Mouse (Mus musculus) 3134 (cell line): ENCODE results near the gene Gprin1.
"Not testable (repeated sequence)": the region's sequence is repeated elsewhere in the genome, so short reads cannot be mapped to it uniquely, and the experiment has no call there.

Experiments used
- DNase-seq: peaks from one replicate; pipeline ENCODE4 v3.0.0-alpha.2; 2011; ENCODE audit warnings: low spot score; ENCODE audit not compliant: insufficient read length; ENCODE audit errors: extremely low read depth

Gprin1 gene

DNA sequence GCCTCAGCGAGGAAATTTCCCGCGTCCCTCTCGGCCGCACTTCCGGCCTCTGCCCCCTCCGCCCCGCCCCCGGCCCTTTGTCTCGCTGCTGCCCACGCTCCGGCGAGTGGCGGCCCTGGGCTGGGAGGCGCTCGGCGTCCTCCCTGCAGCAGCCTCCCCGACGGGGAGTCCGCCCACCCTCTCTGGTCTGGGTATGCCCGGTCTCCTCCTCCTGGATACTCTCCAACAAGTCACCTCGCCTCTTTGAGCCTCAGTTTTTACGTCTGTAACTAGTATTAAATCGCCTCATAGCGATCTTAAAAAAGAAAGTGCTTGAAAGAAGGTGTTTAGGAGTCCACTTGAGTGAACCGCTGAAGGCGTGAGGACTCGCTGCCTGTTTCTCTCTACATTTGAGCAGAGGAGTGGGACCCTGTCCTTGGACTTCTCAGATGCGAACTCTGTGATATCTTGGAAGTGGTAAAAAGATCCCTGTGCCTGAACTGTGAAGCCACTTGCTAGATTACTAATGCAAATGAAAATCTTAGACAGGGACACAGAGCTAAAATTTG, at the start of gene Gprin1:
Gene Gprin1, minus strand, starts transcription at position 11 of the 548 bp plus-strand sequence.
- no peak for DNase-seq

DNA sequence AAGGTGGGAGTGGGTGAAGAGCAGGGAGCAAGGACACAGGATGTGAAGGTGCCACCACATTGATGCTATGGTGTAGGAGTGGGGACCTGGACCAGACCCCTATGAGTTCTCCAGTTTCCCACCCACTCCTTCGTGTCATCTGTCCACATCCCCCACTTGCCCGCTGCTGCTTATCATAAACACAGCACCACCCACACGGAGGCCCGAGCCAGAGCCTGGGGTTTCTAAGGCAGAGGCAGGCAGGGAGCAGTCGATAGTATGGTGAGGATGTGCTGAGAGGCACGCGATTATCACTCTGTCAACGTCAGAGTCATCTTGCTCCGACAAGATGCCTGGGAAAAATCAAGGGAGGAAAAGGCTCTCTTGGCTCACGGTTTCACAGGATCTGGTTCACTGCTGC, 49.1 kb upstream of the Gprin1 start:
- DNase-seq, result no peak

DNA sequence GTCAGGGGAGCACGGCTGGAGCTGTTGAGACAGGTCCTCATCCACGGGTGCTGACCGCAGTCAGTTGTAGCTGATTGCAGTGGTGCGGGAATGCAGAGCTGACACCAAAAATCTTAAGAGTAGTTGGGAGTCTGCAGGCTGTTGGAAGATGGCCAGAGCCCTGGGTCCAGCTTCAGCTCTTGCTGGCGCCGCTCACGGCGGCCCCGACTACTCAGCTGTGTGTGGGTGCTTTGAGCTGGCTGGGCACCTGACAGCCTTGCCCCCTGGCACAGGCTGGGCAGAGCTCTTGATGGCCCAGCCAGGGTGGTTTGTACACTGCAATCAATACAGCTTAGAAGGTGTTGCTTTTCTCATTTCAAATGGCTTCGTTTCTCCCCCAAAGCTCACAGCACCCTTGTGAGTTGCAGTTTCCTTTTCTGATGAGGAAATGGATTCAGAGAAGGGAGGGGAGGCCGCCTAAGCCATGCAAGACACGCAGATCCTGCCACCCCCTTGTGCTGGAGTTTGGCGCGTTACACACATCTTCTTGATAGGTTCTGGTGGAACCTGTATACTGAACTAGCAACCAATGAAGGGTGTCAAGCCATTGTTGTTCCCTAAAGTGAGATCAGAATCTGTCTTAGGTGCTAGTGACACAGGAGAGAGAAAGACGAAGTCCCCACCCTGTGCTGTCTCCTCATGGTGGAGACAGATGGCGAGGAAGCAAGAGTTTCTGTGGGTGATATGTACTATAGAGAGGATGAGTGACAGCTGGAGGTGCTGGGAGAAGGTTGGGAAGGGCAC, 48.4 kb upstream of the Gprin1 start:
- no peak for DNase-seq

DNA sequence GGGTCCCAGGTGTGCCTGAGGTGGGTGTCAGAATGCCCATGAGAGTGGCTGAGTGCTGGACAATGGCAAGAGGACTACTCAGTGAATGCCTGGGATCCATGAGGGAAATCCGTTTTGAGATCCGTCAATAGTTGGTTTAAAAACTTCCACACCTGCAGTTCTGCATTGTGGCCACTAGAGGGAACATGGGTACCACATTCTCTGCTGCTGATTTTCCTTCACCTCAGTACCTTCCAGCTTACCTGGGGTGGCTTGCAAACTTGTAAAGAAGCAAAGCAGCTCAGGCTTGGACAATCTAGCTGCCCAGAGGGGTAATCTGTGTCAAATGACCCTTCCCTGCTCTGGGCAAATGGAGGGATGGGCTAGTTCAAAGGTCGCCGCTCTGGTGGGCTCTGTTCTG, 47.7 kb upstream of the Gprin1 start:
- DNase-seq, result no peak

DNA sequence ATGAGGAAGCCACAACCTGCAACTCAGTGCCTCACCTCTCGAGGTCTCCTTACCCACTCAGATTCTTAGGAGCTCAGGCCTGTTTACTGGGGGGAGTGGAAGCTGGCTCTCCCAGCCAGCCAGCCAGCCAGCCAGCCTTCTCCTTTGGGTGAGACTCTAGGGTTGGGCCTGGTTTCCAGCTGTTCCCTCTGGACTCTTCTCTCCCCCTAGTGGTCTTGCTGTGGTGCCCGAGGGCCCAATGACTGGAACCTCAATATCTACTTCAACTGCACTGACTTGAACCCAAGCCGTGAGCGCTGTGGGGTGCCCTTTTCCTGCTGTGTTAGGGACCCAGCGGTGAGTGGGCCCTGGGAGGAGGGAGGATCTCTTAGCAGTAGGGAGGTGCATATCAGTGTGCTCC, 45.2 kb upstream of the Gprin1 start:
- no peak for DNase-seq

DNA sequence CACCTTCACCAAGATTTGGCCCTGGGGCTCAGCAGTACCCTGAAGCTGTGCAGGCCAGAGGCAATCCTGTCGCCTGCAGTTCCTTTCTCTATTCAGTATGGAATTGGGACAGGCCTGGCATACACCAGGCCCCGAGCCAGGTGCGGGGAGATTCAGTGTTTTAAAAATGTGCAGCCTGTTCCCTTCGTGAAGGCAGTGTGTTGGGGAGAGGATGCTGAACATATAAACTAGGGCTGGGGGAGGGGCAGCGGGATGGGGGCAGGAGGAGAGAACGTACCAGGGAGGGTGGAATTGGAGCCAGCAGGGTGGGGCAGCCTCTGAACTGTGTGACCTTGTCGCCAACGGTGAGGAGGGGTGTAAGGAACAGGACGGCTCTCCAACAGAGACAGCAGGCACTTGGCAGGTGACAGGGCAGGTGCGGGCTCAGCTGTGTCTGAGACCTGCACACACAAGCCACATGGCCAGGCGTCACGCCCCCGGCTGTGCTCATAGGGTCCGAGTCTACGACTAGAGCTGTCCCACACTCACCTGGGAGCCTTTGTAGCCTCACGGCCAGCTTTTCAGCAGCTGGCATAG, 44.4 kb upstream of the Gprin1 start:
- no peak for DNase-seq

DNA sequence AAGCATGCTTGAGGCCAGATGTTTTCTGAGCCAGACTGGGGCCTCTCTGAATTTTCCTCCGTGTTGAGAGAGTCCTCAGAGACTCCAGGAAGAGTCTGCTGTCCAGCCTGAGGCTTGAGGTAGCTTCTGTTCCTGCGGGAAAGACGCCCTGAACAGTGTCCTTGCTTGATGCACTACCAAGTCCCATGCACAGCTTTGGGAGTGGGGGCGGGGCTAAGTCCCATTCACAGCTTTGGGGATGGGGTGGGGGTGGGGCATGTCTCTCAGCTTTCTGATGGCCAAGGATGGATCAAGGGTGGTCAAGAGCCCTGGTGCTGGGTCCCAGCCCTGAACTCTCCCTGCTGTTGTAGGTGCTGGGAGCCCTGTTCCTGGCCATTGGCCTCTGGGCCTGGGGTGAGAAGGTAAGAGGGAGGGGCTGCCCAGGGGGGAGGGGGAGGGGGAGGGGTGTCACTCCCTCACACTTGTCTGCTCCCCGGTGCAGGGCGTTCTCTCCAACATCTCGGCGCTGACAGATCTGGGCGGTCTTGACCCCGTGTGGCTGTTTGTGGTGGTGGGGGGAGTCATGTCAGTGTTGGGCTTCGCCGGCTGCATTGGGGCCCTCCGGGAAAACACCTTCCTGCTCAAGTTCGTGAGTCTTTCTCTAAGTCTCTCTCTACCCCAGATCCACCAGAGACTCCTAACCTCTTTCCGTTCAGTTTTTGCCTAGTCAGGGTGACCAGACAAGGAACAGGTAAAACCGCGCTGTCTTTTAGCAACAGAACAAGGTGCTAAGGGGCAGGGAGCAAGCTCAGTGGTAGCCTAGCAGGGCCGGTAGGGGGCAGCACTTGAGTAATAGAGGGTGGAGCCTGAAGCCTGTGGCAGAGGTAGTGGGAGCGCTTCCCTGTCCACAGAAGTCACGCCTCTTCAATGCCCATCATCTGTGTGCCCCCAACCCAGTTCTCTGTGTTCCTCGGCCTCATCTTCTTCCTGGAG, 42.9 kb upstream of the Gprin1 start:
- DNase-seq, result no peak

DNA sequence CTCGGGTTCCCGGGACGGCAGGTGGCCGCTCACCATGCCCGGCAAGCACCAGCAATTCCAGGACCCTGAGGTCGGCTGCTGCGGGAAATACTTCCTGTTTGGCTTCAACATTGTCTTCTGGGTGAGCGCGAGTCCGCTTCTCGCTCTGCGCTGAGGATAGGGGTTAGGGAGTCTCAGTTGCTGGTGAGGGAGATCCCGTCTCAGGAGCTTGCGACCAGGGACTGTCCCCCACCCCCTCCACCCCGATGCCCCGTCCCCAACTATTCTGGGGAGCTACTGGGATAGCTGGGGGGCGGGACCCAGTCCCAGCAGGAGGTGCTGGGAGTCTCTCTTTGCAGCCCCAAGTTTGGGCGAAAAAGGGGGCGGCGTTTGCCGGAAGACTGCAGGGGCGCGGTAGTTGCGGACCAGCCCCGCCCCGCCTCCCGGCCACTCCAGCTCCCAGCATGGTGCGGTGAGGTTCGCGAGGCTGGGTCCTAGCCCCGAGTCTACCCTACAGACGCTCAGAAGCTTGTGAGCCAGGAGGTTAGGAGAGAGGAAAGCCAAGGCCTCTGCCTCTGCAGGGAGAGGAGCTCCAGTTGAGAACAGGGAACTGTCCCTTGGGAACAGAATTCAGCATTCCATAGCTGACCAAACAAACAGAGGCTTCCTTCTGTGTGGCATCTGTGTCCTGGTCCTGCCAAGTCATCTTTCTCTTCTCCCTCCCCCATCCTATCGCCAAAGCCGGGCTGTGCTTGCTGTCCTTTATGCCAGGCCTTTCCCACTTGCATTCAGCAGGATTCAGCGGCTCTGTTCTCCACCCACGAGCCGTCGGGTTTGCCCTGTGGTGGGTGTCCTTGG, 40.1 kb upstream of the Gprin1 start:
- peak; percentile 91 for DNase-seq

DNA sequence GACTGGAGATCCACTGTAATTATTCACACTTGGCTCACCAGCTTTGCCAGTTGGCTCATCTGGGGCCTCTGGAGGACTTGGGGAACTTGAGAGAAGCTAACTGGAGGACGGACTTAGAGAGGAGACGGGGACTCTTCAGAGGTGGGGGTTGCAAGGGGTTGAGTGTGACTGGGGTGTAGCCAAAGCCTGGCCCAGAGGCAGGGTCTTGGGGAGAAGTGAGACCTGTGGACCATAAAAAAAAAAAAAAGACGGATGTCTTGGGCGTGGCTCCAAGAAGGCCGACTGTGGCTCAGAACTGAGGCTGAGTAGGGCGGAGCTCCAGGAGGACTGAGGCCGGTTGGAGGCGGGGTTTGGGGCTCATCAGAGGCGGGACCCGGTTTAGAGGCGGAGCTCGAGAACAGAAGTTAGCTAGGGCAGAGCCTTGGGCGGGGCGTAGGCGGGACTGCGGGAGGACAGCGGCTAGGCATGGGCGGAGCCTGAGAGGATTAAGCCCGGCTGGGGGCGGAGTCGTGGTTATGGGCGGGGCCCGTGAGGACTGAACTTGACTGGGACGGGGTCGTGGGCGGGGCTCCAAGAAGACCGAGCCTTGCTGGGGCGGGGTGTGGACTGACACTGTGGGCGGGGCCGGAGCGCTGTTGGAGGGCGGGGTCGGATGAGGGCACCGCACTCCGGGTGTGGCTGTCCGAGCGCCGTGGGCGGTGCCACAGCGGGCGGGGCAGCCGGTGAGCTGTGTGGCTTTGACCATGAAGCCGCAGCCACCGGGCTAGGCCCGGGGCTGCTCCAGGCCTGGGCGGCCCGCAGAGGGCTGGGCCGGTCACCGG, 39.3 kb upstream of the Gprin1 start, which contains the start of gene Tspan17:
Gene Tspan17, plus strand, starts transcription at position 638 of the 821 bp plus-strand sequence.
- peak; percentile 100 for DNase-seq

DNA sequence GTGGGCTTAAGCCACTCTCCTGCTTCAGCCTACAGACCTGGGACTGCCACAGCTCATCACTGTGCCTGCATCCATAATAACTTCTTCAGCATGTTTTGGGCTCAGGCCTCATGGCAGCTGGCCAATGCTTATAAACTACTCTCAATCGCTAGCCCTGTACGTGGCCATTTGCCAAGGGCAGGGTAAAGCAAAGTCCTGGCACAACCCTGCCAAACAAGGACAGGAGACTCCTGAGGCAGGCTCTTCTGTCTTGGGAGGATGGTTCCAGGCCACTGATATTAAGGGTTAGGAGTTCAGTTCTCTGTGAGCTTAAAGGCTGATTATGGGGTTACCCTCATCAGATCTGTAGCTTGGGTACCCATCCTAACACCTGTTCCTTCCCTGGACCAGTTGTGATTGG, 37.9 kb upstream of the Gprin1 start:
- DNase-seq, result not testable (repeated sequence)

DNA sequence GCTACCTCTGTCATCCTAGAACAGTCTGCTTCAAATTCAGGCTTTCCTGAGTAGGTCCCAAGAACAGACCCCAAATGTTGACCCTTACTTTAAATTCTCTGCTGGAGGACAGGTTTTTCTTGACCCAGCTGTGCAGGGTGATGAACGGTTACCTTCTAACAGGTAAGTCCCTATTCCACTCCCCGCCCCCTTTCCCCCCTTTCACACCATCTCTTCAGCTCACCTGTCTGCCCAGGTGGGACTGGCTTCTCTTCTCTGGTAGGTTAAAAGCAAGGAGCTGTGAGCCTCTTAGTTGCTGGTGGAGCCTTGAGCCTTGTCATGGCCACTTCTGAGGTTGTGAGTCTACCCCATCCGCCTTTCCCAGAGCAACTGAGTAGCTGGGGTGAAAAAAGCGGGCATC, 34.0 kb upstream of the Gprin1 start, which contains the start of gene Eif4e1b:
Gene Eif4e1b, plus strand, starts transcription at position 301 of the 400 bp plus-strand sequence.
- no peak for DNase-seq

DNA sequence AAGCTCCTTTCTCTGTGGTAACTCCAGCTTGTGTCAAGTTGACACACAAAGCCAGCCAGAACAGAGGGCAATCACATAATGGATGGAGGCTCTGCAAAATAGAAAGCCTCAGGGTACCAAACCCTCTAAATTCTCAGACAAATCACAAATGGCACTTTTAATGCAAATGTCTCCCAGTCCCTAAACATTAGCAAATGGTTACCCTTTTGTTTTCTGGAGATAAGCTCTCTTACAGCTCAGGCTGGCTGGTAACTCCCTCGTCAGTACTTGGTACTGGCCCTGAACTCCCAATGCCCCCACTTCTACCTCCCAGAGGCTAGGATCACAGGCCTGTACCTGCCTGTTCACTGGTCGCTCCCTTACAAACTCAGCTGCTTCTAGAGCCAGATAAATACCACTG, 33.6 kb upstream of the Gprin1 start:
- DNase-seq, result no peak

DNA sequence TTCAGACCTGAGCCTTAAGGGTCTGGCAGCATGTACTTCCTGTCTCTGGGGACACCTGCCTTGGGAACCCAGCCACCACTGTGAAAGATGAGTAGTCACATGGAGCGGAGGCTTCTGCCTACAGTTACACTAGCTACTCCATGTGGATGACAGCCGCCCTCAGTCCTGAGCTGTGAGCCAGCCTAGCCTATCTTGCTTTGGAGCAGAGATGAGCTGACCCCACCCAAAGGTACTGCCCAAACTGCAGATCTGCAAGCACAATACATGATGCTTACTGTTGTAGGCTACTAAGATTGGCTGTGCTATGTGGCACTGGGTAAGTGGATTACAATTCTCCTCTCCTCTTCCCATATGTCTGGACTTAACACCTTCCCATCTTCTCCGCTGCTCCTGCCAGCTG, 31.4 kb upstream of the Gprin1 start:
- no peak for DNase-seq

DNA sequence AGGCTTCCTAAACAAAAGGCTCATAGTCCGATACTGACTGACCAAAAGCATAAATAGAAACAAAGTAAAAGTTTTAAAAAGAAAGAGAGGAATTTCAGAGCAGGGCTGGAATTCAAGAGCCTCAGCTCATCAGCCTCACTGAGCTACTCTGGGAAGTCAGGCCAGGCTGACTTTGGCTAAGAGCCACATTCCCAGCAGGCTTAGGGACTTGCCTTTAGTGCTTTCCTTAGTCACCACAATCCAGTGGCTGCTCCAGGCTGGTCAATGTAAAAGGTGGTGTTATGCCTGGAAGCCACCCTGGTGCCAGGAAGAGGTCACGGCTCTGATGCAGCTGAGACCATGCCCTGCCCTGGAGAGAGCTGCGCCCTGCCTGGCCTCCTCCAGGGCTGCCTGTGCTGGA, 30.9 kb upstream of the Gprin1 start:
- DNase-seq, result no peak

DNA sequence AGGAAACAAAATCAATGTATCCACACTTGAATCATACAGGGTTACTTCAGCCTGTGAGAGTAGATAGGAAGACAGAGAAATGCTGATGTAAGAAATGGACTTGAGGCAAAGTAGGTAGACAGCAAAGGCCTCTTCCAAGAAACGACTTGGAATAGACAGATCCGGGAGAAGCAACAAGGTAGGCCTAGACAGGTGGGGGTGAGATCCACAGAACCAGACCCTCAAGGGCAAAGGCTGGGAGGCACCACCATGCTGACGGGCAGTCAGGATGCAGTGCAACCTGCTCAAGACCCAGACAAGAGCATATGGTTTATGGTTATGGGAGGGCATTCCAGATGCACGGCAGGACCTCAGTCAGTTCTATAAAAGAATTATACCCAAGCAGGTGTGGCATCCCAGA, 17.3 kb upstream of the Gprin1 start:
- no peak for DNase-seq

DNA sequence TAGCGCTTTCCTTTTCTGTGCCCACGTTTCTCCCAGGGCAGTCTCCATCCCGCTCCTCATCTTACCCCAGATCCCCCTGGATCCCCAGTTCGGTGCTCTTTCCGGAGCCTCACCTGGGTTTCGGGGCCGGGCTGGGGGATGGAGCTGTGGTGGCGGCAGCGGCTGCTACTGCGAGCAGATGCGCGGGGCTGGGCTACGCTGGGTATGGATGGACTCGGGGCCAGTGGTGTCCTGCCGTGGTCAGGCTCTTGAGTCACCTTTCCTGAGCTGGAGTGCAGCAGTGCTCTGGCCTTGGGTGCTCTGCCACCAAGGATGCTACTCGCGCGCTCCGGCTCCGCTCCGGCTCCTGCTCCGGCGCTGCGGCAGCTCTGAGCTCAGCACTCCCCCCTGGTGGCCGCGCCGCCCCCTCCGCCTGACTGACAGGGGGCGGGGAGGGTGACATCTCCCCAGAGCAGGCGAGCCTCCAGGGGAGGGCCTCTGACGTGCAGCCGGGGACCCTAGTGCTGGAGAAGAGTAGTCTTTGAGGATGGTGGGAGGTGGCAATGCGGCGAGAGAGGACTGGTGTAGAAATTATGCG, 16.6 kb upstream of the Gprin1 start, which contains the start of gene Sncb:
Gene Sncb, minus strand, starts transcription at position 404 of the 577 bp plus-strand sequence.
- no peak for DNase-seq

DNA sequence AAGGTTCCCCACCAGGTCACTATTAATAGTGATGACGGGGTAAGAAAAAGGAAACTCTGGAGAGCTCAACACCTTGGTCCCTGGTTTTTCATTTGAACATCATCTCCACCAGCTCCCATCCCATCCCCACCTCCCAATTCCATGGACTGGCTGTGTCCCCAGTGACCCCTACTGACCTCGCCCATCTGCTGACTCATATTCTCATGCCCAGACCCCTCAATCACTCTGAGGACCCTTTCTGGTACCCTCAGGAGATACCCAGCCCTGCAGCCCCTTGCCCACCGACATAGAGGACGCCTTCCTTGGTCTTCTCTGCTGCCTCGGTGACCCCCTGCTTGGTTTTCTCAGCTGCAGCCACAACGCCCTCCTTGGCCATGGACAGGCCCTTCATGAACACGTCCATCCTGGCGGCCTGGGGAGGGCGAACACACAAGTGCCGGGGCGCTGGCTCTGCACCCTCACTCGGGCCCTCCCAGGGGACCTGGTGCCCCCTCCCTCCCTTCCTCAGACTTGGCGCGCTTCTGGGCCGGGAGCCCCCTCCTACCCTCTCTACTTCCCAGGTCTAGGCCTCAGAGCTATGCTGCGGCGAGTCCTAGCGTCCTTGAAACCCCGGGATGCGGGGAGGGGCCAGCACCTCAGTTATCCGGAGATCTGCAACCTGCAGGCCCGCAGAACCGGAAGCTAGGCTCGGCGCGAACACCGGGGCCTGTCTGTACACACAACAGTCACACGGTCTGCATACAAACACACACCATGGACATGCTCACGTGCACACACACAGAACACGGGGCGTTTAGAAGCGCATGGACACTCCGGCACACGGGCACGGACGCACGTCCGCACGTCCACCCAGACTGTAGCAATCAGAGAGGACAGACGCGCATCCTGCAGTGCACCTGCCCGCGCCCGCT, 15.9 kb upstream of the Gprin1 start:
- DNase-seq, result no peak

DNA sequence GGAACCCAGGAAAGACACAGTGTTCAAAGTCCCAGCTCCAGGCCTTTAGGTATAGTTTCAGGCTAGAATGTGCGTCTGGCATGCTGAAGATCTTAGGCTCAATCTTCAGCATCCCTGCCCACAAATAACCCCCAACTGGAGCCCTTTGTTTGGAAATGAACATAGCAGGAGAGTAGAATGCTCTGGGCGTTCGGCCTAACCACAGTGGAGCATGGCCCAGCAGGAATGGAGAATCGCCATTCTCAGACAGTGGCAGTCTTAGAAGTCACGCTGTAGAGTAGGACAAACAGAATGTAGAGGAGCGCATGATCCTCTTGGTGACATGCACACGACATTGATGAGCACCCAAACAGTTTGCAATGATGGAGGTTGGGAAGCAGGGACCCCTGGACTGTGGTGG, 11.2 kb upstream of the Gprin1 start:
- no peak for DNase-seq
